Mouse (Mus musculus) hindbrain, embryonic 13.5 days (tissue): Measurements from ENCODE around the gene E2f8. TPM values are rescaled to one million over a fixed set of nuclear protein-coding genes. Genes with fewer than 3 reads are reported as not detected.

Source experiments
- ATAC-seq: fragments of 200-750 bp; cut with Nextera tagmentation; 2 replicates; pipeline ENCODE4 v1.8.0; 2017; ENCODE audit warnings: moderate TSS enrichment; ENCODE audit not compliant: low FRiP score
- H3K27ac ChIP-seq: fragments of 300-500 bp; sonication (generic); 2 replicates; pipeline ENCODE4 v1.5.1; 2015; ENCODE audit warnings: inconsistent platforms, mild to moderate bottlenecking, moderate library complexity
- H3K27me3 ChIP-seq: fragments of 300-500 bp; sonication (generic); 2 replicates; pipeline ENCODE4 v1.6.1; 2015; ENCODE audit warnings: mild to moderate bottlenecking, inconsistent platforms
- H3K36me3 ChIP-seq: fragments of 300-500 bp; sonication (generic); 2 replicates; pipeline ENCODE4 v1.6.1; 2015; ENCODE audit warnings: mild to moderate bottlenecking, inconsistent platforms
- H3K4me1 ChIP-seq: fragments of 300-500 bp; sonication (generic); replicated peaks from 2 replicates; pipeline ENCODE4 v1.6.1; 2015; ENCODE audit warnings: inconsistent platforms
- H3K4me2 ChIP-seq: fragments of 300-500 bp; sonication (generic); 2 replicates; pipeline ENCODE4 v1.6.1; 2015; ENCODE audit warnings: inconsistent platforms, mild to moderate bottlenecking, moderate library complexity
- H3K4me3 ChIP-seq: fragments of 300-500 bp; sonication (generic); 2 replicates; pipeline ENCODE4 v1.5.1; 2015; ENCODE audit warnings: mild to moderate bottlenecking, inconsistent platforms
- H3K9ac ChIP-seq: fragments of 300-500 bp; sonication (generic); 2 replicates; pipeline ENCODE4 v1.6.1; 2015; ENCODE audit warnings: mild to moderate bottlenecking, inconsistent platforms
- H3K9me3 ChIP-seq: fragments of 300-500 bp; sonication (generic); 2 replicates; pipeline ENCODE4 v1.6.1; 2016; ENCODE audit warnings: inconsistent platforms
- WGBS: fragments of 180-500 bp; shearing (Covaris S2); methylation state at CpG from one replicate; pipeline ENCODE4 v1.1.7; 2015; 5-methylcytosine and 5-hydroxymethylcytosine counted together
- polyA plus RNA-seq: library from polyadenylated mRNA; unstranded; fragments of >200 nt; fragmentation: Nextera tagmentation; extraction: Ambion mirVana; gene quantifications from 2 replicates; pipeline ENCODE4 v1.2.1, GENCODE M21; 2015

The E2f8 gene
- polyA plus RNA-seq, 1 experiment from 2014 or later: 4.0 TPM

- Histone ChIP-seq H3K4me1 (no peaks in the 10 kb centered on the region), H3K36me3 (peaks cover 76% of the 10 kb centered on the region), H3K4me3 (no peak overlapping the region), H3K9ac (no peak overlapping the region), H3K4me2 (no peak overlapping the region), H3K27me3 (peaks cover 32% of the 10 kb centered on the region), H3K27ac (no peak overlapping the region), H3K9me3 (no peaks in the 10 kb centered on the region)
- WGBS: 95% methylated on average over 6 of the region's 6 CpGs
- no peak for ATAC-seq
Observed at GRCm38 (mm10) chr7:48825170-48825569, 56.2 kb downstream of the E2f8 start.

GRCm38 (mm10) chr7:48824671-48825070 lies 56.7 kb downstream of the E2f8 start:
- Histone ChIP-seq H3K27me3 (peaks cover 27% of the 10 kb centered on the region), H3K9ac (no peak overlapping the region), H3K27ac (no peak overlapping the region), H3K4me3 (no peak overlapping the region), H3K4me2 (no peak overlapping the region), H3K9me3 (no peaks in the 10 kb centered on the region), H3K36me3 (peaks cover 81% of the 10 kb centered on the region), H3K4me1 (no peaks in the 10 kb centered on the region)
- 92% methylated on average over 1 of the region's 1 CpGs for WGBS
- ATAC-seq: no peak

GRCm38 (mm10) chr7:48823621-48824020 lies 57.8 kb downstream of the E2f8 start:
- Histone ChIP-seq H3K4me3 (no peak overlapping the region), H3K4me1 (no peaks in the 10 kb centered on the region), H3K27me3 (peaks cover 19% of the 10 kb centered on the region), H3K27ac (no peak overlapping the region), H3K36me3 (peaks cover 92% of the 10 kb centered on the region), H3K9me3 (no peaks in the 10 kb centered on the region), H3K9ac (no peak overlapping the region), H3K4me2 (no peak overlapping the region)
- no peak for ATAC-seq
- 97% methylated on average over 3 of the region's 3 CpGs for WGBS

GRCm38 (mm10) chr7:48821654-48822053 lies 59.7 kb downstream of the E2f8 start:
- Histone ChIP-seq H3K4me2 (no peak overlapping the region), H3K9me3 (no peaks in the 10 kb centered on the region), H3K36me3 (peaks cover 93% of the 10 kb centered on the region), H3K9ac (no peak overlapping the region), H3K27ac (no peak overlapping the region), H3K27me3 (peaks cover 5% of the 10 kb centered on the region; the same call in 1 of the 2 replicates), H3K4me3 (no peak overlapping the region), H3K4me1 (no peaks in the 10 kb centered on the region)
- WGBS: 91% methylated on average over 5 of the region's 5 CpGs
- ATAC-seq: no peak

Other genes starting within 250 kb of the E2f8 start
- gene Mrgprb3, start 237.8 kb downstream of the E2f8 start, polyA plus RNA-seq: not detected in 2 replicates
- 38.6 and 42.4 TPM in 2 replicates for gene Zdhhc13, start 92.6 kb downstream of the E2f8 start, polyA plus RNA-seq
- 1.4 and 2.2 TPM in 2 replicates for gene Csrp3, start 33.6 kb downstream of the E2f8 start, polyA plus RNA-seq
- gene Nav2, start 27.1 kb upstream of the E2f8 start, polyA plus RNA-seq: 22.4 and 24.2 TPM in 2 replicates